Mouse (Mus musculus) liver (tissue): ENCODE results near the gene Olfr877.

Experiments used
- DNase-seq: peaks from one replicate; pipeline ENCODE4 v3.0.0-alpha.2; 2020; ENCODE audit warnings: mixed read lengths

Olfr877 gene

DNA sequence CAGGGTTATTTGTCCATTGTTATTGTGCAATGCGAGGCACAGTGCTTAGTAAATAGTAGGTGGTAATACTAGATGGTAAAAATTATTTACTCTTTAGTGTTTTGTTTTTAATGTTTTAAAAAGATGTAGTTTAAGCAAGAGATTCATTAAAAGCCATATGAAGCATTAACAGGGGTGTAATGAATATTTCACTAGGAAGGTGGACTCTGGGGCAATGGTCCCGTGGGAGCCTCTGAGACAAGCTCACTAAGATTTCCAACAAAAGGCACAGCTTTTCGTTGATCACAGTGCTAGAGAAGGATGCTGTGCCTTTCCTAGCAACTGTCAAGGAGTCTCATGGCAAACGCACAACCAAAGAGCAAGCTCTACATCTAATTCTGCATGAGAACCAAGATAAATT is at the start of gene Olfr877:
Gene Olfr877 (plus strand): TSS at position 301 of the 400 bp plus-strand sequence.
- DNase-seq: no peak

DNA sequence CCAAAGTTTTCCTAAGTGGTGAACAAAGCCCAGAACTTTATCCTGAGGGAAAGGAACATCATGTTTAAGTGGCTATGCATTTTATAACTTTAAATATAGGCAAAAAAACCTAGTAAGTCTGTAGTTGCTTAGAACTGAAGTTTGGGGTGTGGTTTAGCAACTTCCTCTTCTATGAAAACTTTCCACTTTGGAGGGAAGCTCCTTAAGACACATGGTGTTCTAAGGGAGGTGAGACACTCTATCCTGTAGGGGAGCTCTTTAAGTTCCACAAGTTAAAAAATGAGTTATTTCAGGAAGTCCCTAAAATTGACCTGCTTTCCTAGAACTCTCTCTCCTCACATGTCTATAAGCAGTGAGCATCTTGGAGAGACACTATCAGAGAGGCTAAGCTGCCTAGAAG is 46.8 kb upstream of the Olfr877 start:
- DNase-seq: no peak

DNA sequence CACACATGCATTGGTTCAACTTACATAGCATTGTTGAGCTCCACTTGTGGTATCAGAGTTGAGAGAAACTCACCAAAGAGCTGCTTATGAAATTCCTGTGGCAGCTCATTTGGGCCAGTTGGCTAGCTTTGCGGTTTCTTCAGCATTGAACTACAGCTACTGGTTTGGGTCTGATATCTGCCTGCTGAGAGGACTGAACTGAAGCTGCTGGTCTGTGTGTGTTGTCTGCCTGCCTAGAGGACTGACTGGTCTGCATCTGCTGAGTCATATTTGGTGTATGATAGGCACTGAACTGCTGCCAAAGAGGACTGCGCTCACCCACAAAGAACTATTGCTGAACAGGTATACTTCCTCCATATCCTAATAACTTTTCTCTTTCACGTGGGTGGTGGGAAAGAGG is 45.6 kb upstream of the Olfr877 start:
- no peak for DNase-seq

DNA sequence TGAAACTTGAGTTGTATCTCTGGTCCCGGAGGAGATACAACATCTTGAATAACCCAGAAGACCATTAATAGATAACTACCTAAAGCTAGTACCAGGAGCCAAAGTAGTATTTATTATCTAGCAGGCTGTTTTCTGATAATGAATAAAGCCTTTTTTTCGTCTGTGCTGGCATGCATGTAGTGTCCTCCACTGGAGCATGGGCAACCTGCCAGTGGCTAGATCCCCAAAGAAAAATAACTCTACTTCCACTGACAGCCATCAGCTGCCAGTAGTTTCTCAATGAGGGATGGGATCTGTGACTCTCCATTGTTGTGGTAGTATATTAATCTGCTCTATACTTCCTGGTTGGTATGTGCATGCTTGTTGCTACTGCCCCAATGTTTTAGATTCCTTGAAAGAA is 45.1 kb upstream of the Olfr877 start:
- DNase-seq: no peak

DNA sequence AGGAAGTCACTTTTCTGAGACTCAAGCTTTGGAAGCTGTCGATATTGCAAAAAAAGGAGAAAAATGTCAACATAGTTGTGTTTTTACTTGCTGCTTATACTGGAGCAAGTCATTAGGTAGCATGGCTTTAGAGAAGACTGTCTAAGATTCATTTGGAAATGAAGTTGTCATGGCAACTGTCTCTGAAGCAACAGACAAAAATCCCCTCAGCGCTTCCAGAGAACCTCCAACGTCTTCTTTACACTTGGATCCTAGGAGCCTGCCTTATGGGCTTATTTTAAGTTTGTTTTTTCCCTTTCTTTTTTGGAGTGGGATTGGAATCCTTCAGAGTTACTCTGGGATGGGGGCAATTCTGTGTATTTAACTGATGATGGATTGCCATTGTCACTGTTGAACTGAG is 39.4 kb upstream of the Olfr877 start:
- DNase-seq: no peak

DNA sequence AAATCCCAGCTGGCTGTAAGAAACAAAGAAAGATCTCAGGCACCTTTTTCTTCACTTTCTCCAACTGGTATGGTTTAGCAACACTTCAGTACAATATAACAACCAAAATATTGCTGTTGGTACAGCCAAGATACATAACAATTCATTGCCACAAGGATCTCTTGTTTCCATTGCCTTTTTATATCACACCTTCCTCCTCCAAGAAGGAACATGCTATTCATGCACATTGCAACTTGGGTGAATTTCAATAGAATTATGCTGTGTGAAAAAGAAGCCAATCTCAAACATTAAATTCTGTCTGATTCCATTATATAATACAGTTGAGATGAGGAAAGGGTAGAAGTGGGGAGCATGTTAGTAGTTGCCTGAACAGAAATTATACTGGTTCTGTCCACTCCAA is 24.2 kb upstream of the Olfr877 start:
- no peak for DNase-seq

DNA sequence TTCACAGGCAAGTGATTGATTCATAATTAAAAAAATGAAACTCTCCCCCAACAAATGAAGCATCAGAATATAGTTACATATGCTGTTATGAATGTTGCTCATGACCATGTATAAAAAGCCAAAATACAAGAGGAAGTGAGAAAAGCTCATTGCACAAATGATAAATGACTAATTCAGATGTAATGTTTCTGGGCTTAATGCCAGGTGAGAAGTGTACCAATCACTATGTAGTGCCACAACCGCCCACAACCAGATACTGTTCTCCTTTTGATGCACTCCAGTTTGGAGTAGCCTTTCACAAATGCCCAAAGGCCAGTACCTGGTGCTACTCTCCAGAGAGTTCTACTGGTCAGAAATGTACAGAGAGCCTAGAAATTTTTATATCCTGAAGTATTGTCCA is 20.7 kb upstream of the Olfr877 start:
- DNase-seq: no peak

DNA sequence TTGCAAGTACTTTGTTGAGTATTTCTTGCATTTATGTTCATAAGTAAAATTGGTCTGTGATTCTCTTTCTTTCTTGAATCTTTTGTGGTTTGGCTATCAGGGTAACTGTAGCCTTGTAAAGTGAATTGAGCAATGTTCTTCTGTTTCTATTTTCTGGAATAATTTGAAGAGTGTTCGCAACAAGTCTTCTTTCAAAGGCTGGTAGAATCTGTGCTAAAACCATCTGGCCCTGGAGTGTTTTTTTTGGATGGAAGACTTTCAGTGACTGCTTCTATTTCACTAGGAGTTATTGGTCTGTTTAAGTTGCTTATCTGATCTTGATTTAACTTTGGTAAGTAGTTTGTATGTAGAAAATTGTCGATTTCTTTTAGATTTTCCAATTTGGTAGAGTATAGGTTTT is 4.8 kb upstream of the Olfr877 start:
- DNase-seq: no peak

DNA sequence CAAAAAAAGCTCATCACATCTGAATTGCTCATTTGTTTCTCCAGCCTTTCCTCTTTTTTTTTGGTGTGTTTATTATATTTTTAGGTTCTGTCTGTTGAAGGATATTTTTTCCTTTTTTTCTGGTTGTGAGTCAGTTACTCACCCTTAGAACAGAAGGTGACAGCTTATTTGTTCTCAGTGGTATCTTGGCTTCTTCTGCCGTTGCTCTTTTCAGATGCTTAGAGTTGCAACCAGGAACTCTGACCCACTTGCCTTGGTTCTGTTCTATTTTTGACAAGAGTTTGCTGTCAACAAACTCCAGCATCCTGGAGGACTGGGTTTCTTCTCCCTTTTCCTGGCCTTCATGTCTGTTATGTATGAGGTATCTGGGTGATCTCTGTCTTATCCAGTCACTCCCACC is 9.3 kb downstream of the Olfr877 start:
- no peak for DNase-seq

DNA sequence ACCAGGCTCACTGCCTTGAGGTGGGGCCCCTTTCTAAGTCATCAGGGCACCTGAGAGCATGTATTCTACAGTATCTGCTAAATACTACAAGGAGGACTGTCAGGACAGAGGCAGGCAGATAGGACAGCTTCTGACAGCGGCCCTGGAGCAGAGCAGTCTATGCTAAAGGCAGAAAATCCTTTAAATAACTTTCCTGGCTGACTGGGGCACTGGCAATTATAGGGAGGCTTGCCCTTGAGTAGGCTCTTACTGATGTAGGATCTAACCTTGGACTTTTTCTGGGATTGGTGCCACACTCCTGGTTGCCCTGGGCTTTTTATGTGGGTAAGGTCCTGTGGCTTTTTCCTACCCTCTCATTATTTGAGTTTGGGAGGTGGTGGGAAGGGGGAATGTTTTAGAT is 16.2 kb downstream of the Olfr877 start:
- no peak for DNase-seq

DNA sequence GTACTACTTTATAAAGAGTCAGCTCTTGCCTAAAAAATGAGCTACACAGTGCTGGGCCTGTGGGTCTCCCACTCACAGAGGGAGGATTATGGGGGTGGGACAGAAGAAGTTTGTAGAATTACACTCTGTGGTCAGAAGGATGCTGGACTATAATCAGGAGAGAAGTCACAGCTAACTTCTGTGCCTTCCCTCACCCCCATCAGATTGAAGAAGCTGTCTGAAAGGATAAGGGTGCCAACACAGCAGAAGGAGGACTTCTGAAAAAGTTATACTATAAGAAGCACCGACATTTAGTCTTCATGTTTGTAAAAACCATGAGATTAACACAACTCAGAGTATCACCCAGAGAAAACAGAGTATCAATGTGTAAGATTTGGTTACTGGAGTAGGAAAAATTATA is 17.0 kb downstream of the Olfr877 start:
- DNase-seq: no peak

DNA sequence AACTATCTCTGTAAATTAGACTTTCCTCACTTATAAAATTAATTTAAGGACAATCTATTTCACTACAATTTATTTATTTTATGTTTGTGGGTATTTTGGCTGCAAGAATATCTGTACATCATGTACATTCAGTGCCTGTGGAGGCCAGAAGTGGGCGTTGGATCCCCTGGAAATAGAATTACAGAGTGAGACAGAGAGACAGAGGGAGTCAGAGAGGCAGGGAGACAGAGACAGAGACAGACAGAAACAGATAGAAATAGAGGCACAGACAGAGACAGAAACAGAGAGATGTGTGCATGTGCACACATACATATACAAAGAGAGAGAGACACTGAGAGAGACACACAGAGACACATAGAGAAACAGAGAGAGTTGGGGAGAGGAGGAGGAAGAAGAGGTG is 17.5 kb downstream of the Olfr877 start:
- DNase-seq: no peak

DNA sequence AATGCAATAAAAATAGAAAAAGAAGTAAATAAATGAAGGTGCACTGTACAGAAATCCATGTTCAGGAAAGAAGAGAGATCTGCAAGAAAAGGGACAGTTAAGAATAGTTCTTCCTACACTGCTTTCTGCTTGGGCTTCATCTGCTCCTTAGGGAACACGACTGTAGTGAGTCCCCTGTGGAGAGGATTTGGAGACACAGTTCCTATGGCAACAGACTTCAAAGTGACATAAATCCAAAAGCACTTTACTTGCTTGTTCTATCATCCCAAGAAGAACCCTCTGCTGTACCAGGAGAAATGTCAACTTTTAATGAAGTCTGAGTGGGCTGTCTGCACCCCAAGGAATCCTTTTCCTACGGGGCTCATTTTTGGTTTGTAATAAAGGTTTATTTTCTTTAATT is 36.9 kb downstream of the Olfr877 start:
- DNase-seq: no peak

DNA sequence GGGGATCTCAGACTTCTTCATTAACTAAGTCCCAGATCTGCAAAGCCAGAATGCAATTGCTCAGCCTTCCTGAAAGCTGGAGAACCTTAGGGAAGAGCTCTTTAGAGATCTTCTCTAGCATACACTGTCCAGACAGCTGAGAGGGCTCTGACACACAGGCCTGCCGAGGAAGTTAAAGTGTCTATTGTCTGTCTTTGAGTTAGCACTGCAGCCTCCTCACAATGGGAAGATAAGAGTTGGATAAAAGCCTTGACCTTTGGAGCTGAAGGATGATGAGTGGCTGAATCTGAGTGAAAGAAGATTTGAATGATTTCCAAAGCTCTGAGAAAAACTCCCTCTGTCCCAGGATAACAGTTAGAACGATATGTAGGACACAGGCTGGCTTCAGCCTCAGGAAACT is 42.6 kb downstream of the Olfr877 start, which contains the start of gene Olfr145:
Gene Olfr145 (plus strand): TSS at position 64 of the 400 bp plus-strand sequence.
- DNase-seq: no peak

DNA sequence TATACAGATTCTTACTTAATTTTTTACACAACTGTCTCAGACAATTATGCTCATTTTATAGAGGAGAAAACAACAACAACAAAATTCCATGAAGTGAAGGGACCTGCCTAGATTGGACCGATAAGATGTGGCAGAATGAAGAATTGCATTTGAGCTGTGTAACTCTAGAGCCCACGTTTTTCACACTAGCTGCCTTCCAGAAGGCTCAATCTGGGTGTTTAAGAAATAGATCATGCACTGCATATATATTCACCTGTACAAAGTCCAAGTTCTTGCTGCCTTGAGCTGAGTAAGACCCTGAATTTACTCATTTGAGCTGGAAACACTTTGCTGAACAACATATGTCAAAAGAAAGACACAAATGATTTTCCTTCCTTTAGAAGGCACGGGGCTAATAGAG is 51.5 kb downstream of the Olfr877 start:
- DNase-seq: no peak
